Mouse (Mus musculus) limb, embryonic 14.5 days (tissue): ENCODE measurements around the gene Zmynd10. TPM values are rescaled to one million over a fixed set of nuclear protein-coding genes. Genes with fewer than 3 reads are reported as not detected.

Experiments used
- ATAC-seq: fragments of 200-750 bp; cut with Nextera tagmentation; 2 replicates; pipeline ENCODE4 v1.8.0; 2017; ENCODE audit warnings: low read depth, moderate number of reproducible peaks, moderate TSS enrichment; ENCODE audit not compliant: low FRiP score
- DNase-seq: peaks from one replicate; pipeline ENCODE4 v3.0.0-alpha.2; 2015; ENCODE audit warnings: low spot score
- H3K27ac ChIP-seq: fragments of 300-500 bp; sonication (generic); replicated peaks from 2 replicates; pipeline ENCODE4 v1.5.1; 2014; ENCODE audit warnings: low read depth, mild to moderate bottlenecking, low read length, moderate library complexity, mixed read lengths
- H3K27me3 ChIP-seq: fragments of 300-500 bp; sonication (generic); 2 replicates; pipeline ENCODE4 v1.6.1; 2014; ENCODE audit warnings: low read length, mixed read lengths; ENCODE audit not compliant: control insufficient read depth, insufficient read depth
- H3K36me3 ChIP-seq: fragments of 300-500 bp; sonication (generic); 2 replicates; pipeline ENCODE4 v1.6.1; 2014; ENCODE audit warnings: mild to moderate bottlenecking, low read length, moderate library complexity, mixed read lengths; ENCODE audit not compliant: control insufficient read depth, insufficient read depth
- H3K4me1 ChIP-seq: fragments of 300-500 bp; sonication (generic); 2 replicates; pipeline ENCODE4 v1.6.1; 2014; ENCODE audit warnings: antibody characterized with exemption, low read length, mixed read lengths; ENCODE audit not compliant: control insufficient read depth, insufficient read depth
- H3K4me2 ChIP-seq: fragments of 300-500 bp; sonication (generic); replicated peaks from 2 replicates; pipeline ENCODE4 v1.6.1; 2014; ENCODE audit warnings: low read depth, mild to moderate bottlenecking, low read length, moderate library complexity; ENCODE audit not compliant: severe bottlenecking
- H3K4me3 ChIP-seq: fragments of 300-500 bp; sonication (generic); replicated peaks from 2 replicates; pipeline ENCODE4 v1.5.1; 2014; ENCODE audit warnings: low read length
- H3K9ac ChIP-seq: fragments of 300-500 bp; sonication (generic); 2 replicates; pipeline ENCODE4 v1.6.1; 2014; ENCODE audit warnings: mild to moderate bottlenecking, low read depth, low read length, moderate library complexity; ENCODE audit not compliant: severe bottlenecking
- H3K9me3 ChIP-seq: fragments of 300-500 bp; sonication (generic); 2 replicates; pipeline ENCODE4 v1.6.1; 2016; ENCODE audit warnings: low read length; ENCODE audit not compliant: control insufficient read depth
- POLR2A ChIP-seq: fragments of 200-500 bp; IDR thresholded peaks from 2 replicates; pipeline ENCODE4 v1.8.0; 2012; ENCODE audit warnings: inconsistent platforms, mild to moderate bottlenecking, moderate library complexity, borderline replicate concordance; ENCODE audit not compliant: insufficient read depth, insufficient read length; ENCODE audit errors: extremely low read depth
- WGBS: fragments of 180-500 bp; shearing (Covaris S2); extraction: QIAGEN DNeasy Blood & Tissue Kit; methylation state at CpG from one replicate; pipeline ENCODE4 v1.1.7; 2014; 5-methylcytosine and 5-hydroxymethylcytosine counted together
- polyA plus RNA-seq, 2 experiments: library from polyadenylated mRNA; depleted of rRNA in 1 of 2; stranded (reverse) in 1 of 2; unstranded in 1 of 2; fragments of >200 nt; fragmentation: Nextera tagmentation in 1 of 2; extraction: Ambion mirVana in 1 of 2; gene quantifications; 2 replicates each; pipeline versions ENCODE4 v1.2.1 to v1.2.3; 2012 to 2014

The Zmynd10 gene
- polyA plus RNA-seq, 2 experiments = 1.4 TPM; not detected in 1

GRCm38 (mm10) chr9:107582509-107583062 lies 35.5 kb downstream of the Zmynd10 start:
- Histone ChIP-seq H3K9me3 (no peaks in the 10 kb centered on the region), H3K4me3 (no peak overlapping the region), H3K4me1 (peaks cover 13% of the 10 kb centered on the region), H3K4me2 (no peak overlapping the region), H3K9ac (no peak overlapping the region), H3K36me3 (peaks cover 13% of the 10 kb centered on the region), H3K27me3 (no peaks in the 10 kb centered on the region), H3K27ac (no peak overlapping the region)
- 89% methylated on average over 7 of the region's 7 CpGs for WGBS
- no peak for ATAC-seq
- DNase-seq = no peak
- no peak for TF ChIP-seq POLR2A

GRCm38 (mm10) chr9:107583174-107583573 lies 36.1 kb downstream of the Zmynd10 start:
- H3K27me3 ChIP-seq = no peaks in the 10 kb centered on the region
- DNase-seq (no peak), ATAC-seq (no peak)
- H3K9me3 ChIP-seq = no peaks in the 10 kb centered on the region
- no peak overlapping the region for H3K27ac ChIP-seq
- no peak for TF ChIP-seq POLR2A
- 93% methylated on average over 14 of the region's 14 CpGs for WGBS
- no peak overlapping the region for H3K4me3 ChIP-seq
- peaks cover 13% of the 10 kb centered on the region for H3K36me3 ChIP-seq
- no peak overlapping the region for H3K9ac ChIP-seq
- H3K4me1 ChIP-seq = peaks cover 14% of the 10 kb centered on the region
- H3K4me2 ChIP-seq = no peak overlapping the region

- no peak for DNase-seq
- 93% methylated on average over 5 of the region's 5 CpGs for WGBS
- Histone ChIP-seq H3K9me3 (no peaks in the 10 kb centered on the region), H3K27me3 (no peaks in the 10 kb centered on the region), H3K36me3 (peaks cover 27% of the 10 kb centered on the region), H3K9ac (no peak overlapping the region), H3K27ac (no peak overlapping the region), H3K4me2 (no peak overlapping the region), H3K4me1 (peaks cover 12% of the 10 kb centered on the region), H3K4me3 (no peak overlapping the region)
- TF ChIP-seq POLR2A = no peak
- ATAC-seq = no peak
These were observed 39.4 kb downstream of the Zmynd10 start for GRCm38 (mm10) chr9:107586504-107586903.

- Histone ChIP-seq H3K4me3 (peak within 1 kb of the TSS; percentile 80), H3K9me3 (no peaks in the 10 kb centered on the region), H3K4me2 (peak within 1 kb of the TSS; percentile 76), H3K27ac (no peak within 1 kb of the TSS), H3K9ac (peak within 1 kb of the TSS; percentile 63), H3K36me3 (peaks cover 34% of the 10 kb centered on the region), H3K27me3 (no peaks in the 10 kb centered on the region), H3K4me1 (peaks cover 7% of the 10 kb centered on the region)
- 0 out of 2 replicates have a peak, but pooled peaks have one; percentile 11 for TF ChIP-seq POLR2A
- ATAC-seq (peak; percentile 99), DNase-seq (peak; percentile 100)
- WGBS = 15% methylated on average over 38 of the region's 46 CpGs
These were observed 40.1 kb downstream of the Zmynd10 start, which contains the start of gene Ifrd2 for GRCm38 (mm10) chr9:107586974-107587832. Gene Ifrd2 (plus strand): TSS chr9:107587642.

GRCm38 (mm10) chr9:107587833-107588639 lies 40.9 kb downstream of the Zmynd10 start:
- DNase-seq = peak; percentile 40
- H3K4me3 ChIP-seq = peak overlapping the region; percentile 80
- H3K9me3 ChIP-seq = no peaks in the 10 kb centered on the region
- ATAC-seq = no peak; the same call in 1 of the 2 replicates
- 5% methylated on average over 33 of the region's 33 CpGs for WGBS
- TF ChIP-seq POLR2A = no peak
- peak overlapping the region; percentile 76 for H3K4me2 ChIP-seq
- H3K4me1 ChIP-seq = peaks cover 7% of the 10 kb centered on the region
- no peaks in the 10 kb centered on the region for H3K27me3 ChIP-seq
- peak overlapping the region; percentile 63 for H3K9ac ChIP-seq
- peaks cover 38% of the 10 kb centered on the region for H3K36me3 ChIP-seq
- H3K27ac ChIP-seq = no peak overlapping the region
